Mouse (Mus musculus): Measurements from ENCODE around the gene Mindy1. TPM values are rescaled to one million over a fixed set of nuclear protein-coding genes. Genes with fewer than 3 reads are reported as not detected.
A peak's percentile ranks its signal among the peaks of the same experiment; 100 is the strongest.

The Mindy1 gene
- 29.0 and 29.9 TPM in 2 replicates for polyA plus RNA-seq (2014; fragmentation: Nextera tagmentation; extraction: Ambion mirVana)

DNA sequence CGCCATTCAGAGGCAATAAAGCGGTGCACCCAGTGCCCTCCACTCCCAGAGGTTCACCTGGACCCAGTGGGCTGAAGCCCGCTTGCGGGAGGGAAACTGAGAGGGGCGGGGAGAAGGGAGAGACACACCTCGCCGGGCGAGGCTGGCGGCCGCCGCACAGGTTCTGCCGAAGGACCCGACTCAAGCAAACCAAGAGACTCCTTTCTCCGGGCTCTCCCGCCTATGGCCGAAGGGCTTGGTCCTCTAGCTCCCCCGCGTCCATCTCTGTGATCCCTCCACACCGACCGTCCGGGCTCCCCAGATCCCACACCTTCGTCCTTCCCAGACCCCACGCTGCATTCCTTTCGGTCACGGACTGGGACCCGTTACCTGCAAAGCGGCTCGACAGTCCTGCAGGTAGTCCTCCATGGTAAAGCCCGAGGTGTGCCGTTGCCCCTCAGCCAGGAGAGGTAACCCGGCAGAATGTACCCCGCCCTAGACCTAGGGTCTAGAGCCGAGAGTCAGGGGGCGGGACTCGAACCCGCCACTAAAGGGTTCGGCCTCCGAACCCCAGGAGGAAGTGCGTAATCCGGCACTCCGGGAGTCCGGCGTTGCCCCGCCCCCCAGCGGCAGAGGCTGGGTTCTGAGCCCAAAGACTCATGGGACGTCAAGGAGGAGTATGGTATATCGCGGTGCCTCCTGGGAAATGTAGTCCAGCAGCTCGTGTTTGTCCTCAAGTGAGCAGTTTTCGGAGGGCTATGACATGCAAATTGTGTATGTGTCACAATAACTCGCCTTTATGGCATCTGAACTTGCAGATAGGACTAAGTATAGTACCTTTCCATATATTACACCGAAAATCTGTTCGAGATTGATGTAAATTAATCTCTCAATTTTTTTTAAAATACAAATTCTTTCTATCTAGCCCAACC lies at the start of gene Mindy1, which contains the start of gene Prune1:
Gene Mindy1 (plus strand): TSS at position 130 of the 911 bp plus-strand sequence.
Gene Prune1 (minus strand): TSS at position 861 of the 911 bp plus-strand sequence.
- peak within 1 kb of the TSS; percentile 82 for H3K4me3 ChIP-seq (ENCODE audit: low read depth, low read length)
- peak within 1 kb of the TSS; percentile 93 for H3K4me2 ChIP-seq
- no peaks in the 10 kb centered on the region for H3K36me3 ChIP-seq (ENCODE audit: control insufficient read depth, insufficient read depth, low read length)
- ATAC-seq (replicated peaks; ENCODE audit: low FRiP score) (peak; percentile 88), DNase-seq (ENCODE audit: low spot score) (peak; percentile 98)
- H3K27ac ChIP-seq (ENCODE audit: low read depth, low read length) = peak within 1 kb of the TSS; percentile 98
- H3K4me1 ChIP-seq (replicated peaks; ENCODE audit: control insufficient read depth, insufficient read depth, low read length) = peaks cover 35% of the 10 kb centered on the region
- H3K27me3 ChIP-seq (replicated peaks; ENCODE audit: control insufficient read depth, insufficient read depth, low read length) = no peaks in the 10 kb centered on the region
- H3K9me3 ChIP-seq (ENCODE audit: control insufficient read depth, low read length) = no peaks in the 10 kb centered on the region
- whole genome bisulfite sequencing = under 1% methylated on average over 53 of the region's 53 CpGs
- H3K9ac ChIP-seq (ENCODE audit: low read depth, low read length) = peak within 1 kb of the TSS; percentile 90

DNA sequence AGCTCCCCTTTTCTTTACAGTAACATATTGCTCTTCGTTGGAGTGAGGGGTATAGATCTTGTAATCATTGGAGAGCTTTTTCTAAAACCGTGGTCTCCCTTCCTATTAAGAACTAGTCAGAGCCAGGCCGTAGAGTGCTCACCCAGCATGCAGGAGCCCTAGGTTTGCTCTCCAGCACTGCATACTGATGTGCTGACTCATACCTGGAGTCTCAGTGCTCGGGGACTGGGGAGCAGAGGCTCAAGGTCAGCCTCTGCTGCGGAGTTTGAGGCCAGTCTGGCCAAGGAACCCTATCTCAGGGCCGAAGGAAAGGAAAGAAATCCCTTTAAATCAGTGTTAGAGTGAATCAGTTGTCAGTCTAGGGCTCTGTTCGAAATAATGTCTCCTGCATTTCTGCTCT lies 48.4 kb upstream of the Mindy1 start:
- H3K27ac ChIP-seq (ENCODE audit: low read depth, low read length) = no peak overlapping the region
- H3K4me2 ChIP-seq = no peak overlapping the region
- no peak overlapping the region; the same call in 1 of the 2 replicates for H3K9ac ChIP-seq (ENCODE audit: low read depth, low read length)

DNA sequence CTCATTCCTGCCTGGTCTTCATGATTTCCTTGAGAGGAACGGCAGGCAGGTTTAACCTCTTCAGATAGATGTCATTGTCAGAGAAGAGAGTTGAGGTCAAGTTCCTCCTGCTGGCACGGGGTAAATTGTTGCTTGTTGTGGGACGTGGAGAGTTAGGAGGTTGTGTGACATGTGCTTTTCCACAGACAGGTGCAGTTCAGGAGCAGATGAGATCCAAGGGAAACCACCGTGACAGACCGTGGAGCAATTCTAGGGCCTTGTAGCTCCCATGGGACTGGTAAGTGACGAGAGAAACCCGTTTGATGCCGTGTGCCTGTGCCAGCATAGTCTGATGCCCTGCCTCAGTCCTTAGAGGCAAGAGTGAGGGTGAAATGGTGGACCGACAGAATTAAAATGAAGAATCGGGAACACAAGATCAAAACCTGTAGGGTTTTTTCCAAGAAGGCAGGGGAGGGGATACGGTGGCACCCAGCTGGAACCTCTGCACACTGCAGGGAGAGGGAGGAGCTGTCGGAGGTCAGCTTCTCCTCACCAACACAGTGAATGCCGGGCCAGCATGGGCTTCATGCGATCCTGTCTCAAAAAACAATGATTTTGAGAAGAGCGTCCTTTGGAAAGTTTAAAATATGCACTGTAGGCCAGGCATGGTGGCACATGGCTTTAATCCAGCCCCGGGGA lies 47.7 kb upstream of the Mindy1 start:
- no peak overlapping the region for H3K4me3 ChIP-seq (ENCODE audit: low read depth, low read length)
- 91% methylated on average over 16 of the region's 16 CpGs for WGBS
- H3K36me3 ChIP-seq (ENCODE audit: control insufficient read depth, insufficient read depth, low read length) = peaks cover 54% of the 10 kb centered on the region
- no peak for ATAC-seq (replicated peaks; ENCODE audit: low FRiP score)
- peaks cover 30% of the 10 kb centered on the region for H3K4me1 ChIP-seq (replicated peaks; ENCODE audit: control insufficient read depth, insufficient read depth, low read length)
- H3K9me3 ChIP-seq (ENCODE audit: control insufficient read depth, low read length) = no peaks in the 10 kb centered on the region
- H3K27me3 ChIP-seq (replicated peaks; ENCODE audit: control insufficient read depth, insufficient read depth, low read length) = no peaks in the 10 kb centered on the region
- no peak overlapping the region for H3K4me2 ChIP-seq
- DNase-seq (ENCODE audit: low spot score) = no peak
- H3K27ac ChIP-seq (ENCODE audit: low read depth, low read length) = no peak overlapping the region
- no peak overlapping the region for H3K9ac ChIP-seq (ENCODE audit: low read depth, low read length)

More for the DNA sequence above, 48.4 kb upstream of the Mindy1 start:
- no peak for ATAC-seq (replicated peaks; ENCODE audit: low FRiP score)
- Histone ChIP-seq H3K4me1 (replicated peaks; ENCODE audit: control insufficient read depth, insufficient read depth, low read length) (peaks cover 30% of the 10 kb centered on the region), H3K4me3 (ENCODE audit: low read depth, low read length) (no peak overlapping the region), H3K36me3 (ENCODE audit: control insufficient read depth, insufficient read depth, low read length) (peaks cover 48% of the 10 kb centered on the region), H3K27me3 (replicated peaks; ENCODE audit: control insufficient read depth, insufficient read depth, low read length) (no peaks in the 10 kb centered on the region), H3K9me3 (ENCODE audit: control insufficient read depth, low read length) (no peaks in the 10 kb centered on the region)
- 73% methylated on average over 7 of the region's 7 CpGs for WGBS
- no peak for DNase-seq (ENCODE audit: low spot score)

DNA sequence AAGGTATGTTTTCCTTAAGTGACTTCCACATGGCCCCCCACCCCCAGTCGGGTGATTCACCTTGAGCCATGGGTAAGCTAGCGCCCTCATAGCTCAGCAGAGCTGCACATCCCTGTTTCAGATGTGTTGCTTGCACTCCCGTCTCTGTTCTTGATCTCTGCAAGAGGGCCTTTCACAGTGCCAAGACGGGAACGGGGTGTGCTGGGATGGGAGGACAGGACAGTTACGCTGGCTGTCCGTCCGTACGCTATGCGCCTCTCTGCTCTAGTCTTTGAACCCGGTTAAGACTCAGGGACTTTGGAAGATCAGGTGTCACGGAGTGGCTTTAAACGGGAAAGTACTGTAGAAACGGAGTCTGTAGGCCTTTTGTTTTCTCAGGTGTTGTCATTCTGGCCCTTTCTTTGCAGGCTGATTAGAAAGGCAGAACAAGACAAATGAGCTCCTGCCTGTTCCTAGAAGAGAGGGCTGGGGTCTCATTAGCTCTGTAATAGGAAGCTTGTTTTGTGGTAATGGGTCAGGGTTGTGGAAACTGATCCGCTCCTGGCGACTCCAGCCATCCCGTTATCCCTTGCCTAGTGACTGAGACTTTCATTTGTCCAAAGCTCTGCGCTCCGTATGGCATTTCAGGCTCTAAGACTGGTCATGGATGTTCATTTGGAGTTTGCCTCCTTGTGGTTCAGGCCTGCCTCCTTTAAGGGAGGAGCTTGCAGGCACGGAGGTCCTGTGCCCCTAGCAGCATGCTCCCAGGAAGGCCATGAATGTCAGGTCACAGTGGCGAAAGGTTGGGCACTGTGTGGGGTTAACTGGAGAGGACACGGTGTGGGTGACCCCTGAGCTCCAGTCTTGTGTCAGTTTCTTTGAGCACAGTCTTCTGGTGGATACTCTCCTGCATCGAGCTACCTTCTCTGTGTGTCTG lies 45.5 kb upstream of the Mindy1 start:
- WGBS = 89% methylated on average over 23 of the region's 23 CpGs
- no peak overlapping the region for H3K4me3 ChIP-seq (ENCODE audit: low read depth, low read length)
- no peaks in the 10 kb centered on the region for H3K9me3 ChIP-seq (ENCODE audit: control insufficient read depth, low read length)
- H3K27ac ChIP-seq (ENCODE audit: low read depth, low read length) = no peak overlapping the region
- no peak overlapping the region for H3K4me2 ChIP-seq
- ATAC-seq (replicated peaks; ENCODE audit: low FRiP score) (no peak), DNase-seq (ENCODE audit: low spot score) (no peak)
- no peaks in the 10 kb centered on the region for H3K27me3 ChIP-seq (replicated peaks; ENCODE audit: control insufficient read depth, insufficient read depth, low read length)
- peaks cover 55% of the 10 kb centered on the region for H3K36me3 ChIP-seq (ENCODE audit: control insufficient read depth, insufficient read depth, low read length)
- H3K9ac ChIP-seq (ENCODE audit: low read depth, low read length) = no peak overlapping the region
- H3K4me1 ChIP-seq (replicated peaks; ENCODE audit: control insufficient read depth, insufficient read depth, low read length) = peaks cover 26% of the 10 kb centered on the region

DNA sequence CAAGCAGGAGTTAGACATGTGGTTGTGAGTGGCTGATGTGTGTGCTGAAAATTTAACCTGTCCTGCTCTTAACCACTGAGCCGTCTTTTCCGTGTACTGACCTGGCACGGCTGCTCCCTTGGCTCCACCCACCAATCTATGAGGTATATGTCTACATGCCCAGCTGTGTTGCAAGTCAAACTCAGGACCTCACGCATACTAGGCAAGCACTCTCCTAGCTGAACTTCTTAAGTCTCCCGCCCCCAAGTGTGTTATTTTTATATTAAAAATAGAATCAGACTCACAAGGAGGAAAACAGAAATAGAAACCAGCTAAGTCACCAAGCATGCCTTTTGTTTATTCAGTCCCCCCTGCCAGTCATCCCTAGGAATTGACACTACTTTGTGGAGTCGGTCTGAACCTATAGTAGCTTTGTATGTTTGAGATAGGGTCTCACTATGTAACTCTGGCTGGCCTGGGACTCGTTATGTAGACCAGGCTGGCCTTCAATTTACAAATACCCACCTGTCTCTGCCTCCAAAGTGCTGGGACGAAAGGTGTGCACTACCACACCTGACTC lies 43.5 kb upstream of the Mindy1 start:
- 86% methylated on average over 8 of the region's 8 CpGs for WGBS
- Histone ChIP-seq H3K4me2 (no peak overlapping the region), H3K9me3 (ENCODE audit: control insufficient read depth, low read length) (no peaks in the 10 kb centered on the region), H3K36me3 (ENCODE audit: control insufficient read depth, insufficient read depth, low read length) (peaks cover 46% of the 10 kb centered on the region), H3K4me1 (replicated peaks; ENCODE audit: control insufficient read depth, insufficient read depth, low read length) (peaks cover 9% of the 10 kb centered on the region; the same call in 1 of the 2 replicates), H3K27me3 (replicated peaks; ENCODE audit: control insufficient read depth, insufficient read depth, low read length) (no peaks in the 10 kb centered on the region), H3K4me3 (ENCODE audit: low read depth, low read length) (no peak overlapping the region), H3K27ac (ENCODE audit: low read depth, low read length) (no peak overlapping the region), H3K9ac (ENCODE audit: low read depth, low read length) (no peak overlapping the region)
- DNase-seq (ENCODE audit: low spot score) (no peak), ATAC-seq (replicated peaks; ENCODE audit: low FRiP score) (no peak)

DNA sequence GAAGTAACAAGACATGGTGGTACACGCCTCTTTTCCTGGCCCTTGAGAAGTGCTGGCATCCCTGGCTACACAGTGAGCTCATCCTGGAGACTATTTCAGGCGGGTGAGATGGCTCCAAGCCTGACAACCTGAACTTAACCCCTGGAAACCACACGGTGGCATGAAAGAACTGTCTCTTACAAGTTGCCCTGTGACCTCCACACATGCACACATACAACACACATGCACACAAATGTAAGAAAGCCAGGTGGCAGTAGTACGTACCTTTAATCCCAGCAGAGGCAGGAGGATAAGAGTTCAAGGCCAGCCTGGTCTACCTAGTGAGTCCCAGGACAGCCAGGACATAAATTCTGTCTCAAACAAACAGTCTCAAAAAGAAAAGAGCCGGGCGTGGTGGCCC lies 42.1 kb upstream of the Mindy1 start:
- WGBS = 82% methylated on average over 6 of the region's 6 CpGs
- Histone ChIP-seq H3K9me3 (ENCODE audit: control insufficient read depth, low read length) (no peaks in the 10 kb centered on the region), H3K27ac (ENCODE audit: low read depth, low read length) (no peak overlapping the region), H3K4me3 (ENCODE audit: low read depth, low read length) (no peak overlapping the region), H3K9ac (ENCODE audit: low read depth, low read length) (no peak overlapping the region), H3K36me3 (ENCODE audit: control insufficient read depth, insufficient read depth, low read length) (peaks cover 32% of the 10 kb centered on the region), H3K4me2 (no peak overlapping the region), H3K27me3 (replicated peaks; ENCODE audit: control insufficient read depth, insufficient read depth, low read length) (no peaks in the 10 kb centered on the region), H3K4me1 (replicated peaks; ENCODE audit: control insufficient read depth, insufficient read depth, low read length) (0 out of 2 replicates have a peak, but pooled peaks cover 7% of the 10 kb centered on the region)
- ATAC-seq (replicated peaks; ENCODE audit: low FRiP score) (no peak), DNase-seq (ENCODE audit: low spot score) (no peak)

DNA sequence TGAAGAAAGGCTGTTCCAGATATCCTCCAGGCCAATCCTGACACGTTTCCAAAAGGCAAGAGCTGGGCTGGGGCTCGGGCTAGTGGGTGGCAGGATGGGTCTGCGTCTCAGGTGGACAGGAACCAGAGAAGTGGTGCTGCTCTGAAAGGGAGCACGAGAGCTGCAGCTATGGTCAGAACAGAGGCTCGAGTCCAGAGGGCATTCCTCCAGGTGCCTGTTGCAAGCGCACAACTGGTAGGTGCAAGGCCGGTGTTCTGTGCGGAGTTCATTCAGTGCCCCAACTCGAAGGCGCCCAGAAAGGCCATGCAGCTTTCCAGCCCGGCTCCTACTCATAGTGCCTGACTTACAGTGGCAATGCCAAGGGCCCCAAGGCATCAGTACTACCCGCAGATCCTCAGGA lies 41.2 kb upstream of the Mindy1 start:
- Histone ChIP-seq H3K4me1 (replicated peaks; ENCODE audit: control insufficient read depth, insufficient read depth, low read length) (0 out of 2 replicates have a peak, but pooled peaks cover 7% of the 10 kb centered on the region), H3K9ac (ENCODE audit: low read depth, low read length) (no peak overlapping the region), H3K27ac (ENCODE audit: low read depth, low read length) (no peak overlapping the region), H3K4me2 (0 out of 2 replicates have a peak overlapping the region, but pooled peaks have one; percentile 1), H3K36me3 (ENCODE audit: control insufficient read depth, insufficient read depth, low read length) (peaks cover 25% of the 10 kb centered on the region), H3K4me3 (ENCODE audit: low read depth, low read length) (no peak overlapping the region), H3K9me3 (ENCODE audit: control insufficient read depth, low read length) (no peaks in the 10 kb centered on the region), H3K27me3 (replicated peaks; ENCODE audit: control insufficient read depth, insufficient read depth, low read length) (no peaks in the 10 kb centered on the region)
- ATAC-seq (replicated peaks; ENCODE audit: low FRiP score) (no peak), DNase-seq (ENCODE audit: low spot score) (no peak)
- WGBS = 83% methylated on average over 12 of the region's 12 CpGs
